Mouse (Mus musculus) heart, adult 11 months (tissue): ENCODE measurements at regions not wholly inside any gene's neighbourhood (a gene's known extent, or its start where the extent isn't known, plus 50 kb on each side); places are given as distances from the start of the nearest gene placed in this dataset.

Experiments
- DNase-seq: peaks from one replicate; pipeline ENCODE4 v3.0.0; 2022

DNA sequence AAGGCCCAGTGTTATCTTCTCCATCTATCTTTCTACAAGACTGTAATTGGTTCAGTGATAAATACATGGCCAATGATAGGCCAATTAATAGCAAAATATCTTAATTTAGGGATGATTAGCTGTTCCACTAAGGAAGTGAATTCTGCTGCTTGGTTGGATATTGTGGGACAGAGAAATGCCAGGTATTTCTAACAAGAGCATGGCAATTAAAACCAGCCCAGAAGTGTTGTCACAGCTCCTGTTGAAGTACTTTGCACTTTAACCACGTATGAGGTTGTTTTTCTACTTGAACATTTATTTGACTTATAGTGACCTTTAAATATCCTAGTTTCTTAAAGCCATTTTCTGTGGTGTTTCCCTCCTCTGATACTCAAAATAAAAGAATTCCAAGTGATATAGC lies 65.7 kb upstream of the Acsl4 start:
- DNase-seq, result no peak

DNA sequence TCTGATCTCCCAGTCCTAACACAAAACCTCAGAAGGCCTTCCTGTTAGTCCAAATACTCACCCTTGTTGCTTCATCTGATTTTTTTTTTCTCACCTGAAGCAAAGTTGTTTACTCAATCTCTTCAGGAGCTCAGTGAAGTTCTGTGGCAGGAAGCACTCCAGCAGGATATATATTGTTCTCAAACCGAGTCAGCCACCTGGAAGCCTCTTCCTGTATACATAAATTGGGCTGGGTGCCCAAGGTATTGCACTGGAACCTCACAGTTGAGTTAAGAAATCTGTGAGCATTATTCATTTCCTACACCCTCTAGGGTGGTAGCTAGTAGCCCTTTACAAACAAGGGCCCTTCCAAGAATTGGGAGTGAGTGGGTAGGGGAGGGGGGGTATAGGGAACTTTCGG lies 73.8 kb upstream of the Acsl4 start:
- no peak for DNase-seq

DNA sequence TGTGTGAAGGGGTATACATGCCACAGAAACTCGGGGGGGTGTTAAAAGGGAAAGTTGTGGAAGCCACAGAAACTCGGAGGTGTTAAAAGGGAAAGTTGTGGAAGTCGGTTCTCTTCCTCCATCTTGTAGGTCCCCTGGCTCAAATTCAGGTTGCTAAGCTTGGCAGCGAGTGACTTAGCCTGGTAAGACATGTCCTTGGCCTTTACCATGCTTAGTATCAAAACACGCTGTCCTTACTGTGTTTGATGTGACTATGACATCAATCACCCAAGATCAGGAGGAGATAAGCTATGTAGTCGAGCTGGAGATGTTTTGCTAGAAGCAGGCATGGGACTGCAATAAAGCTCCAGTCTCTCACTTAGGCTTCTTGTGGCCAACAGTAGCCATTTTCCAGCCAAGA lies 74.4 kb upstream of the Acsl4 start:
- DNase-seq, result no peak

DNA sequence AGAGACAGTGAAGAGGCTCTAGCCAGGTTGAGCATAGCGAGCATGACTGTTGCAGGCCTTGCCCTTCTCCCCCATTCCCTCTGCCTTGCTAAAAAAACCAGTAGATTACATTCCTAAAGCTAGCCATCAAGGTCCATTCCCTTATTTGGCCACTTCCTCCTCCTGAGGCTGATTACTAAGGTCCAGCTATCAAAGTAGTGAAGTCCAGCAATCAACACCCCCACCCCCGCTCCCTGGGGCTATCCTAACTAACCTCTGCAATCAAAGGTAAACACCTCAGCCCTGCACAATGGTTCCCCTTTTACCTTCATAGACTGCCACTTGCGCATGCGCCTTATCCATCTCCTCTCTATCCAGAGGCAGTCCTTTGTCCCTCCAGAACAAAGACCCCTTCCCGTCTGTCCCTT lies 77.5 kb upstream of the Acsl4 start:
- no peak for DNase-seq

DNA sequence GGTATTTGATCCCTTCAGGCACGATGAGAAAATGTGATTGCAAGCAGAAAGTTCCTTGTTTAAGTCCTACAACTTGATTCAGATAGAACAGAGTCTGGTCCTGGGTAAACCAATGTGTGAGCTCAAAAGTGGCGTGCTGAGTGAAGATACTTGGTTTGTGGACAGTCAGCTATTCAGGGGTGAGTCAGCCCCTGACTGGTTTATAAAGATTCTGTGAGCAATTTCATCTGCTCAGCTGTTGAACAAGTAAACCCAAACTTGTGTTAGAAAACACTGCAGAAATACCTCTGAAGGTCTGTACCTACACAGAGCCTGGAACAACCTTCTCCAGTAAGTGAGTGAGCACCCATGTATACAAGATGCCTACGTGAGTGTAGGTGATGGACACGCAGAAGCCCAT lies 78.1 kb upstream of the Acsl4 start:
- DNase-seq, result no peak

DNA sequence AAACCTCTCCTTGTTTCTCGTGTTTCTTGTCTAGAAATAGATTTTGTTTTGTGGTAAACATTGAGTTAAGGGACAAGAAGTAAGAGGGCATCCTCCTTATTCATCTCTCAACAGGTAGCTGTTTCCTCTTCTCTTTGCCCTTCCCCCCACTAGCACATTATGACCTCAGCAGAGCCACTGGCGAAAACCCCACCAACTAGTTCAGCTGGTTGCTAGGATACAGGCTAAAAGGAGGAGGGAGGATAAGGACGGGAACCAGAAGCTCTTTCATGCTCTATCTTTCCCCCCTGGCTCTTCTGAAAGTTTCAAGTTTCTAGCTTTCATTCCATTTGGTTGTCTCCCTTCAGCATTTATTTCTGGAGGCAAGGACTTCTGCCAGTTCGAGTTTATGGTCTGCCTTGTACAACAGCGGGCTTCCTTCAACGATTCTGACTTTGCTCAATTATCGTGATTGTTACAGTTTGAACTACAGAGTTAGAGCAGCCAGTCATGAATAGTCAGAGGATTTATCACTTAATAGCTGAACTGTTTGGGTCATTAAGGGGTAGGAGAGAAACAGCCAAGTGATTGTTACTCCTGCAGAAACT lies 78.8 kb upstream of the Acsl4 start:
- no peak for DNase-seq

DNA sequence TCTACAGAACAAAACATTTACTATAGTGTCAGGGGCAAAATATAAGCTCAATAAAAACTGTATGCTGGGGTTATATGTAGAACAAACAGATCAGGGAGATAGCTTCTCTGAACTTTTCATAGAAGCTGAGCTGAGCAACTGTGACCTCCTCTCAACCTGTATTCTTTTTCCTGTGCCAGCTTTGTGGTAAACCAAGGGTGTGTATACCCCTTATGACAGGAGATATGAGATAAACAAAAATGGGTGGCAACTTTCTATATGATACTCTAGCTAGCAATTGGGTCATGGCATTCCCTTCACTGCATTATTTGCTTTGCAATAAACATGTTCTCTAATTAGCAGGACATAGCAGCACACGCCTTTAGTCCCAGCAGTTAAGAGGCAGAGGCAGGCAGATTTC lies 79.7 kb upstream of the Acsl4 start:
- no peak for DNase-seq

DNA sequence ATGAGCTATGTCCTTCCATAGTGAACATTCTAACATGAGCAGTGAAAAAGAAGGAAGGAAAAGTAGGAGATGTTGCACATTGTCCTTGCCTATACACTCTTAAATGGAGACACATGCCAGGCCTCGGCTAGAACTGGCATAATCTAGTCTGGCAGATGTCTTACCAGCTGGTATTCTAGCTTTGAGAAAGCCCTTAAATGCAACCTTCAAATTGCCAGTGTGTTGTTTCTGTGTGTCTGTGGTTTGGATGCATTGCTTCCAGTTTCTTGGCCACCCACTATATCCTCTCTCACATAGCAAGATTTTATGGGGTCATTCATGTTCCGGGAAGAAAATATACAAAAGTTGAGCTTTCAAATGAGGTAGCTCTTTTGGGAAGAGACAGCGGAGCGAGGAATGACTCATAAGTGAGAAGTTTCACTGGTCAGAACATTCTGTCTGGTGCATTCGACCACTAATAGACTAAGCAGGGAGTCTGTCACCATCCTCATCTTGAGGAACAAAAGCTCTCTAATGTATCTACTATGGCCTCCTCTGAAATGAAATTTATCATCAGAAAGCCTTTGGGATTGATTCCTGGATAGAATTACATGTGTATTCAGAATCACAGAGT lies 91.0 kb upstream of the Acsl4 start:
- no peak for DNase-seq

DNA sequence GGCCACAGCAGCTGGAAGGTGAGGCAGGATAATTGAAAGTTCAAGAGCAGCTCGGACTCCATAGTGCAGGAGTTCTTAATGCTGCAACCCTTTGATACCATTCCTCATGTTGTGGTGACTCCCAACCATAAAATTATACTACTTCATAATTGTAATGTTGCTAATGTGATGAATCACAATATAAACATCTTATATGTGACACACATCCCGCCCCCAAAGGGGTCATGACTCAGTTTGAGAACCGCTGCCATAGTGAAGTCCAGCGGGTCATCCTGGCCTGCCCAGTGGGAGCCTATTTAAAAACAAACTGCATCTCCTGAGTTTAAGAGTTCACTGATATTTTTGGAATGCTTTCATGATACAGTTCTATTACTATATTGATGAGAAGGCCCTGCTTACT lies 97.7 kb upstream of the Acsl4 start:
- DNase-seq, result no peak

DNA sequence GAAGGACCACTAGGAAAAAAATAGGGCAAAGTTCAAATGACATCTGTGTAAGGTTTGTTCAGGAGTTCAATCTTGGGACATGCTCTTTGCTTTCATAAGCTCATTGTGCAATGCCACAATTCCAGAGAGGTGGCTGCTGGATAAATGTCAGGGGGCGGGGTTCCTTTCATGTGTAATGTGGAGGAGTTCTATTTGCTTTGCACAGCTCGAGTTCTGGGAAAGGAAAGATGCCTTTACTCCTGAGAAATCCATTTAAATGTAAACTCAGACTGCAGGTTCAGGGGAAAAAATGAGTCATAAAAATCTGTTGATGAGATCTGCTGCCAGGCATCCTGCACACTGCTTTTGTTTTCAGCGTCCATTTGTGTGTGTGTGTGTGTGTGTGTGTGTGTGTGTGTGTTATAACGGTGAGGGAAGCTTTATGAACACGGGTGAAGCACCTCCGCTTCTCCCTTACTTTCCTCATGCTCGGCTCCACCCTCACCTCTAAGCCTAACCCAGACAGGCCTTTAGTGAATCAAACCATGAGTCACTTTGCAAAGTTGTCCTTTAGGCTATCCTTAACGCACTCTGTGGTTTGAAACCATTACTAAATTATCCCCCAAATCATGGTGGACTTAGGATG lies 99.9 kb upstream of the Acsl4 start:
- DNase-seq, result no peak

DNA sequence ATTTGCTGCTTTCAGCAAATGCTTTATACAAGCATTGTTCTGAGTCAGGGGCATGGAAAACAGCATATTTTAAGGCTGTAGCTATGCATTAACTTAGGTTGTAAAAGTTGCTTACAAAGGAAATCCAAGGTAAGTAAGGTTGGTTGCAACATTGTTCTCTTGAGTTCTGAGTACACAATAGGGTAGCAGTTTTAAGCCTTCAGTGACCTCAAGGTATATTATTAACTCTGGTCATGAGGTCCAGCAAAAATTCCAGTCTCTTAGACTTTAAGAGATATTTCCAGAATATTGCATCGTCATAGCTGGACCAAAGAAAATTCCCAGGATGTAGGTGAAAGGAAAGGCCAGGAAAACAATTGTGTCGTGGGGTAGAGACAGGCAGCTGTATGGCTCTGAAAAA lies 110.8 kb upstream of the Acsl4 start:
- no peak for DNase-seq

DNA sequence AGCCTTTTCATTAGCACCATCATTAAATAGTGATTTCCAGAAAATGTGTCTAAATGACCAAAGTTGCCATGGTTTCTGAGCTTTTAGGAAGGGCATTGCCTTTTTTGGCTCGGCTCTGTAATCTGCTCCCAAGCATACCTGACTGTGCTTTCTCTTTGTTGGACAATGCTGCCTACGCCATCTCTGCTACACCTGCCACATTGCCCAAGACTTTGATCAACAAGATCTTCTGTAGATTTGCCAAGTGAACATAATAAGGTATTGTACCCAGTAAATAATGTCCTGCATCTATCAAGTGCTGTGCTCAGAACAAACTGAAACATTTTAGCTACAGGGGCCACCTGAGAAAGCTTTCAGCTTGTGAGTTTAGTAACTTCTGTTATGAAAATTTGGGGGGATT lies 114.6 kb upstream of the Acsl4 start:
- DNase-seq, result no peak

DNA sequence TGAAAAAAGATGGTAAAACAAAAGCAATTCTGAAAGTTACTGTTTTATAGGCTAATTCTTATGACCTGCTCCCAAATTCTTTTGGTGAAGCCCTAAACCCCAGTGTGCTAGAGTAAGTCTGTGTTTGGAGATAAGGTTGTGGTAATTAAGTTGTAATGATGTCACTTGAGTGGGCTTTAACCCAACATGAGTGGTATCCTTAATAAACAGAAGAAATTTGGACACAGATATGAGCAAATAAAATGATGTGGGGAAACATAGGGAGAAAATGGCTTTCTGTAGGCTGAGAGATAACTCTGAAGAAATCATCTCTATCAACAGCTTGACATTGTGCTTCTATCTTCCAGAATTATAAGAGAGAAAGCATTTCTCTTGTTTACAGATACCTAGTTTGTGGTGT lies 117.1 kb upstream of the Acsl4 start:
- DNase-seq, result no peak

DNA sequence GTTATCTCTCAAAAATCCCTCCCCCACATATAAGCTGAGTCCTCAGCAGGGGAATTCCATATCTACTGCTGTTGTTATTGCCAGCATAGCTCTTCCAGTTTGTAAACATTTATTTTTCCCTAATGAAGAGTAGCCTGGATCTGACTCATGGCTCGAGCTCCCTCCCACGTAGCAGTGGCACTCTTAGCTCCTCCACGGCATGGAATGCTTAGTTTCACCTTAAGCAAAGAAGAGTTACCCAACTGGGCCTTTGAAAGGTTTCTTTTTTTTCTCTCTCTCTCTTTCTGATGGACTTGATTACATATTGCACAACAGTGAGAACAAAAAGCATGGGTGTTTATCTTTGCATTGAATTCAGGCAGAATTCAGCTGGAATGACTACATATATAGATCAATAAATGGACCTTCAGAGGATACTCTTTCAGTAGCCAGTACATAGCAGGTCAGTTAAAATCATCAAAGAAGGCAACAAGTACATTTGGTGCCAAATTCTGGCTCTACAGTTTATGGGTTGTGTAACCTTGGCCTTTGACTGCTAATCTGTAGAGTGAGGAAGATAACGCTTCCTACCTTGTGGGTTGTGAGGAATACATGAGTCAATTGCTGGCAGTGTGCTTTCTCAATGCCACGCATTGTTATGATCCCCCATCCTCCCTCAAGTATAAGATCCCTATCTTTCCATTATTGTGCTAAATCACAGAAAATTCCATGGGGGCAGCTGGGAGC lies 126.2 kb upstream of the Acsl4 start:
- no peak for DNase-seq

DNA sequence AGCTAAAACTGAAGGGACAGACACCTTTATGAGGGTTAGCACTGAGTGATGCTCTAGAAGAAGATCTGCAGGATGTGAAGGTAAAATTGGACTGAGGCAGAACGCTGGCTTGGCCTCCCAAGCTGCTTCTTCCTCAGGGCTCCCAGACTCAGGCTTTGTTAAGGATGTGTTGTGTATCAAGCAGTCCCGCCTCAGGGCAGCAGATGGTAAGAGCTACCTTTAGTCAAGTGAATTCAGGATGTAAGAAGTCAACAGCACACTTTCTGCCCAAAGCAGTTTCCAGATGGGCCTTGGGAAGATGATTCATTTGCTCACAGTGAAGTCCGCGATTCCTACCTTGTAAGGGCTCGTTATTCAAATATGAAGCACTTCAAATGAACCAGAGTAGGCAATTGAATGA lies 126.9 kb upstream of the Acsl4 start:
- DNase-seq, result no peak

DNA sequence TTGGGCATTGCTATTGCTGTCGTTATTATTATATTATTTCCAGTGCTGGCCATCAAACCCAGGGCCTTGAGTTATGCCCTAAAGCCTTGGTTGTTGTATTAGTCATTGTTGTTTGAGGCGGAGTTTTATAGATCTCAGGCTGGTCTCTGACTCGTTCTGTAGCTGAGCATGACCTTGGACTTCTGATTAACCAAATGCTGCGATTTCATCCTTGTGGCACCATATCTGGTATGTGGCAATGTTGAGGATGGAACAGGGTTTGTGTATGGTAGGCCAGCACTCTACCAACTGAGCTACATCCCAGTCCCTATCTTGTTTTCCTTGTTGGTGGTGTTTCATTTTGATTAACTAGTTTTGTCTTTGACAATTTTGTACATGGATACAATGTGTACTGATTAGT lies 130.7 kb upstream of the Acsl4 start:
- DNase-seq, result no peak

DNA sequence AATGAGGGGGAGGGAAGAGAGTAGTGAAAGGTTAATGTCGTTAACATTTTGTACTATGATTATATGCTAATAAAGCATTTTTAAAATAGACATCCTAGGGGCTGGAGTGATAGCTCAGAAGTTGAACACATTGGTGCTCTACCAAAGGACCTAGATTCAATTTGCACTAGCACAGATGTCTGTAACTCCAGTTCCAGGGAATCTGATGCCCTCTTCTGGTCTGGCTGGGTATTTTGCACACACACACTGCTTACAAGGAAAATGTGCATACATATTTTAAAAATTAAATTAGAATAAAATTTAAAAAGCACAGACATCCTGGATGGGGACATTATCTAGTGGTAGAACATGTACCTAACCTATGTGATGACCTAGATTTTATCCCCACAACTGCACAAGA lies 136.6 kb upstream of the Acsl4 start:
- no peak for DNase-seq

DNA sequence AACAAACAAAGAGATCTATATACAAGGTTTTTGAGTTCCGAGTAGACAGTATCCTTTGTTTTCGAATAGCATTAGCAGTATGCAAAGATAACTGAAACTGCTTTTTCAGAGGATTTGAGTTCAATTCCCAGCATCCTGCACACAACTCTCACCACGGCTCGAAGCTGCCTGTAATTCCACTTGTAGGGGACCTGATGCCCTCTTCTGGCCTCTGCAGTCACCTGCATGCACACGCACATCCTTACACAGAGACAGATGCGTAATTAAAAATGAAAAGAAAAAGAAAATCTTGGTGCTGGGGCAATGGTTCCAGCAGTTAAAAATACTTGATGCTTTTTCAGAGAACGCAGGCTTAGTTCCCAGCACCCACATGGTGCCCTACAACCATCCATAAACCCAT lies 139.6 kb upstream of the Acsl4 start:
- DNase-seq, result no peak

DNA sequence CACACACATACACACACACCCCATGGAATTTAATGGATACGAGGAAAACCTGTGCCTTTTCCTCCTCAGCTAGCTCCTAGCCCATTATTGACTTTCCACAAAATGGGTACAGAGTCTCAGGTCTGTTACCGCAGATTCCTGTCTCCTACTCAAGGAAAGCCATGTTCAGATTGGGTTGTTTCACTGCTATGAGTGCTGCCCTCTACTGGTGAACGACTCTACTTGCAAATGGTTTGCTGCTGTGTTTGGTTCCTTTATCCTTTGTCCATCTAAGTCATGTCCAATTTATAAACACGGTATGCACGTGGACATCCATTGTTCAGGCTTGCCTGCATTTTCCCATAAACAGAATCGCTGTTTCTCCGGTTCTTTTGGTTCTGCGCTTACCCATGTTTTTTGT lies 144.4 kb upstream of the Acsl4 start:
- no peak for DNase-seq

DNA sequence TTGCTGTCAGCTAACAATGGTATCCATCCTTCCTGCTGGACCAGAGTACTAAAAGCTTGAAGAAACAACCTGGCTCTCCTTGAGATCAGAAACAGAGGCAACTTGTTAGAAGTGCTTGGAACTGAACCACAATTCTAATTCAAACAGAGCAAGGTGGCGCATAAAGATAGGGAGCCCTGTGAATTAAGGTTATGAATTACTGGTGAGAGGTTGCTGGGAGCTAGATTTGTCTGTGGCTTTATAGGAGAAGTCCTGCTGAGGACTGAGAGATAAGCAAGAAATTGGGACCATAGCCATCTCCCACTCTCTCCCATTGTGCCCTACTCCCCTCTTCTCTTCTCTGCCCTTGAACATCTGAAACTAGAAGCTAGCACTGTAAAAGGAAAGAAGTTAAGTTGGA lies 145.2 kb upstream of the Acsl4 start:
- no peak for DNase-seq

DNA sequence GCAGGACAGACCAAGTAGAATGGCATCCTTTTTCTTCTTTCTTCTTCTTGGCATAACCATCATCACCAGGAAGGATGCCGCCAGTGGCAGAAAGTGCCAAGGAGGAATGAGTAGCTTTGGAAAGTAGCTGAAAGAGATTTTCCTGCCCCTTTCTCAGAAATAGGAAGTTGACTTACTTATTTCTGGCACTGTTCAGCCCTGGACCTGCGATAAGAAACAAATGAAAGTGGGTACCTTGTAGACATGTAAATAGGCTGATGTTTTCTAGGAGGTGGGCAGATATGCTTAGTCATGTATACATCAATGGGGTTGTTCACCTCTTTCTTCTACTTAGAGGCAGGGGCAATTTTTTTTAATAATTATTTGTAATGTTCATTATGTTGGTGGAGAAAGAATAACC lies 145.3 kb upstream of the Tmem164 start:
- DNase-seq, result no peak

DNA sequence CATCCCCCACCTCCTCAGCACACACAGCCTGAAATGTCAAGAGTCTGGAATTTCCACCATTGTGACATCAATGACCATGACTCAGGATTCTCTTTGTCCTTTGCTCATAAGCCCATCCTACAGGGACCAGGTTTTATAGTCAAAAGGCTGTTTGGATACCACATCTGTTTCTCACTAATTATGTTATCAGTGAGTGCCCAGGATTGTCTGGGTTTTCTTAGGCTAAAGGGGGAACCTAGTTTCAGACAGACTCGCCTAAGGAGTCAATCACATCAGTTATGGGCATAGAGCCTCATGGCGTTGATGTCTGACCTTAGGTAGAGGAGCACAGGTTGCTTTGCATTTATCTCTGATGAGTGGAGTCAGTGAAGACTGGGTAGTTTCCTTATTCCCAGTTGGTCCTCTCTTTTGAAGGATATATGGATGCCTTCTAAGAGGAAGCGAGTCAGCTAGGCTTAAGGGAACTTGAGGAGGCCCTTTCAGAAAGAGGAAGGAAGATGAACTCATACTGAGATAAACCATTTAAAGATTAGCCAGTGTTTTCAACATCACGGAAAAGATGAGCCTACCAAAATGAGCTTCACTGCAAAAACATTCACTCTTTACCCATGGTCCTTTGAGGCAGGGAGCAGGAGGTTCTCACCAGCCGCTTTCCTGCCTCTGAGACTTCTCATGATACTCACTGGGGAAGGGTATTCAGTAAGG lies 143.8 kb upstream of the Tmem164 start:
- DNase-seq, result no peak

DNA sequence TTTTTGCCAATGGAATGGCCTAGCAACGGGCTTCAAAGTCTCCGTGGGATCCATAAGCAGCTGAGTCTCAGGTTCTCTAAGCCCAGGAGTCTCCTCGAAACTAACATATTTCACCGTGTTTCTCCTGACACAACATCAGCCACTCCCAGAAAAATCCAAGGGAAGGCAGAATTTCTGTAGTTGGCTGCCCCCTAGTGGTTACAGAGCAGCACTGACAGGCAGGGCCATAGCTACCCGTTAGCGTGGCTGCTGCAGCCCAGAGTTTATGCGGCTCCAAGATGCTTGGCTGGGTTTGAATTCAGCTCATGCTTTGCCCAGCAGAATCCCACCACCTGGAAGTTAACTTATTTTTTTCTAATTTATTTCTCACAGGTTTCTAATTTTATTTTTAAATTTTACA lies 140.9 kb upstream of the Tmem164 start:
- DNase-seq, result peak; percentile 91

DNA sequence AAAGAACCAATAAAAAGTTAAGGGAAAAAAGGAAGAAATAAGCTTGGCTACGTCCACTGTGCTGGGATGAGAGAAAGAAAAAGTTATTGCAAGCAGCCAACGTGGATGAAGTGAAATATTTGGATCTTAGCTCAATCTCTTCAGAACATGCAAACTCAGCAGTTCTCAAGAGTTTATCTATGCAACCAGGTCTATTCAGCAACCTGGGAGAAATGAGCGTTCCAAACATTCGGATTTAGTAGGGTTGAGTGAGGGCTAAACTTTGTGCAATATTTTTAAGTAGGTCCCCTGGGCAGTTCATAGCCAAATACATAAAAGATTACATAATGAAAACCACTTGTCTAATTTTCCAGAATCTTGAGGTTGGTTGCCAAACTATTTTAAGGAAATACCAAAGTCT lies 129.0 kb upstream of the Tmem164 start:
- peak; percentile 5 for DNase-seq
